Mouse (Mus musculus) cerebellum, adult 9-10 months (tissue): ENCODE measurements around the gene Ifnk.

Source experiments
- DNase-seq: peaks from one replicate; pipeline ENCODE4 v3.0.0; 2022

The Ifnk gene

DNA sequence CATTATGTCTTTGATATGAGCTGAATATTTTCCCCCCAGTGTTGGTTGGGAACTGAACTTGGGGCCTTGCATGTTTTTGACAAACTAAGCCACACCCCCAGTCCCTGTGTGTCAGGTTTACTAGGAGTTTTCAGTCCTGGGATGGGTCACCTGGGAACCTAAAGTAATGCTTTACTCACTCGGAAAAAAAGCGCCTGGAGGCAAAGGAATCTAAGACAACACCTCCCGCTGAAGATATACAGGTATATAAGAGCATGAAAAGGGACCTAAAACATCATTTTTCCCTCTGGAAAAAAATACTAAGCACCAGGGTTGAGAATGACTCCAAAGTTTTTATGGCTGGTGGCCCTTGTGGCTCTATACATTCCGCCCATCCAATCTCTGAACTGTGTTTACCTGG lies at the start of gene Ifnk:
Gene Ifnk, plus strand, starts transcription at position 301 of the 400 bp plus-strand sequence.
- no peak for DNase-seq

DNA sequence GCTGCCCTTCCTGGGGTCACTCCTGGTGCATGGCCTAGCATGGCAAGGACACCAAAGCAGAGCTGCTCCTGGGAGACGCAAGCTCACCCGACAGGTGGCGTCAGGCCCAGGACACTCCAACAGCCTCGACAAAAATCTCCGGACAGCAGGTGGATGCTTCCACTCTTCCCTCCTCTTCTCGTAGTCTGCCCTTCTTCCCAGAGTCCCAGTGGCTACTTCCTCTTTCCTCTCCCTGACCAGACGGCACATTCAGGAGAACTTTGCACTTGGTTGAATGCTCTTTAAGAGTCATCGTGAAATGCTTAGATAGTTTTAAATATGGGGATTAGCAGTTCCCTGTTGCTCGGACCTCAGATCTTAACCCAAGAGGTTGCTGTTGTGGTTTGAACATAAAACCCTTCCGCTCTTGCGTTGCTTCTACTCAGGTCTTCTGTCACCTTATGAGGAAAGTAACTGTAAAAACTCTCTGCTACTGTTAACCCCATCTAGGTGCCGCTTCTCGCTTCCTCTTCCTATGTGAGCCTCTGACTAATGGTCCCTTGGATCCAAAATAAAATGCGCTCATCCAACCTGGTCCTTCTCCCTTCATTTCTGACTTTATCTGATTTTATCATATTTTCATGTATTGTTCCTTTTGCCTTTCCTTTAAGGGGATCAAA lies 46.6 kb upstream of the Ifnk start:
- DNase-seq: no peak

DNA sequence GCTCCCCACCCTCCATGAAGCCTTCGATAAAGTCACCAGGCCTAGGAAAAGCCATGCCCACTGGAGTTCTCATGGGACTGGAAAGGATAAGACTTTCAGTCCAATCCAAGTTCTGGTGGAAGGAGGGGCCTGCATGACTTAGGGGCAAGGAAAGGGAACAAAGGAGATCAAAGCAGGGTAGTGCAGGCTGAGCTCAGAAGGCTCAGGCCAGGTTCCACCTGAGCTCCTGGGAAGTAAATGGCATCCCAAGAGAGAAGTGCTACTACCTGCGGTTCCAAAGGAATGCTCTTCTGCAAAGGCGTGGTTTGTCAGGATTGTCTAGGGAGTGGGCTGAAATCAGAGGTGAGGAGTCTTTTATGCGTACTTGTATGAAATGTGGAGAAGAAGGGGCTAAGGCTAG lies 39.4 kb upstream of the Ifnk start:
- DNase-seq: no peak

DNA sequence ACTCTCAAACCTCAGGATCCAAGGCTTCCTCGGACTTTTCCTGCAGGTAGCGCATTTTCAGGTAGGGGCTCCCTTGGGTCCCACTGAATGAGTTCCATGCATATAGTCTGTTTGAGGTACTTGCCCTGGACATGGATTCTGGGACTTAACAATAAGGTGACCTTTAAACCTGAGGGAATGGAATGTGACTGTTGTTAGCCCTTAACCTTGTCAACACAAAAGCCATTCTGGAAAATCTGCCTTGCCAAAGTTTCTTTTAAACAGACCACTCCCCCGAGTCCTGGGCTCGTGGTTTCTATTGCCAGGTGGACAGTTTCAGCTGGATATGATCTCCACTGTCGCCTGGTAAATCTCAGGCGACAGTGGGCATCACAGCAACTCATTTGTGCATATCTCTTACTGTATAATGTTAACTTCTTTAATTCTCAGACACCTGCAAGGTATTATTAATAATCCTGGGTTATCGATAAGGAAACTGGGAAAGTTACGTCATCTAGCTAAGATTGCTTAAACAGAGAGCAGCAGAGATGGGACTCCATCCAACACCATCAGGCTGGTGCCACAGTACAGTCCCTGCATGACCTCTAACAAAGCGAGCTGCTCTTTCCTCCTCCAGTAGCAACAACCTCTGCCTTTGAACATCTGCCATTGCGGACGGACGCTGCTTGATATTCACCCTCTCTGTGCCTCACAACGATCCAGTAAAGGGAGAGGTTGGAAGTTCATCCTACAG lies 38.2 kb upstream of the Ifnk start:
- DNase-seq: no peak

DNA sequence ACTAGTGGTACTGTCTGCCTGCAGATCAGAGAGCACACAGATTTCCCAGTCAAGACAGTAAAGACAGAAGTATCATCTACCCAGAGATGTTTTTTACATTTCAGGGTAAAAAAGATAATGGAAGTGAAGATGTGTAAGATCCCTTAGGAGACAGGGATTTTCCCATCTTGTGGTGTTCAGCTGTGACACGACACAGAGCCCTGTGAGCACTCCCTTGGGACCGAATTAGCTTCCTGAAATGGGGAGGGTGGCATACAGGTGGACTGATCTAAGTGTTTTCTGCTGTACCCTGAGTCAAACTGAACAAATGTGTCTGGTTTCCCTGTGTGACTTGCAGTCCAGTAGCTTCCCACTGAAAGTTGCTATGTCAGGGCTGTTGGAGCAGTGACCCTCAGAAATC lies 36.9 kb upstream of the Ifnk start:
- DNase-seq: no peak

GRCm38 (mm10) chr4:35115933-35116332 lies 35.9 kb upstream of the Ifnk start:
- no peak for DNase-seq

DNA sequence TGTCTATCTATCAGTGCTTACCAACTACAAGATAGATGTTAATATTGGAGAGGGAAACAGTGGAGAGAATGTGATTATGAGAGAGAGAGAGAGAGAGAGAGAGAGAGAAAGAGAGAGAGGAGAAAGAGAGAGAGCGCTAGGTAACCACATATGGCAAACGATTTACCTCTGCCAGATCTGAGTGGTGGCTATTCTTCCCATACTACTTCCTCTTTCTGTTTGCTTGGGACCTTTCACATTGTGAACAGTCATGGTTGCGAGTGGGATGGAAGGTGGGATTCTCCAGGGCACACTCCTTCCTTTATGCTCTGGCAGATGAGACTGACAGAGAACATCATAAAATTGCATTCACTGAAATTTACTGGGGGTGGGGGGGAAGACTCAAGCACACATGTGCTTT lies 34.7 kb upstream of the Ifnk start:
- DNase-seq: no peak

- no peak for DNase-seq
Measured at GRCm38 (mm10) chr4:35118851-35119250, 33.0 kb upstream of the Ifnk start.

DNA sequence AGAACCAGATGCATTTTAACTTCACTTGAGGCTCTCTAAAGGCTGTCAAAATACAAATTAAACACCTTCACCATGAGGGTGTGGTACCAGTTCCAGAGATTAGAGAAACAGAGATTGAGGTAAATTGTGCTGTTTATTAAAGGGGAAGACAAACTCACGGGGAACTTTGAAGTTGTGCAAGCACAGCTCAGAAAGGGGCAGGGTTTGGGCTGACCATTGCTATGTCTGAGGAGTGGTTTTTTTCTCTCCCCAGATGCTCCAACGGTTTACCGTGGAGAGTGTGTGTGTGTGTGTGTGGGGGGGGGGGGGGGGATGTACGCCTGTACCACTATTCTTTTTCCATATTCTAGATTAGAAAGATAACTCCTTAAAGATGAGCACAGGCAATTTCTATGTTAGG lies 31.7 kb upstream of the Ifnk start:
- no peak for DNase-seq

DNA sequence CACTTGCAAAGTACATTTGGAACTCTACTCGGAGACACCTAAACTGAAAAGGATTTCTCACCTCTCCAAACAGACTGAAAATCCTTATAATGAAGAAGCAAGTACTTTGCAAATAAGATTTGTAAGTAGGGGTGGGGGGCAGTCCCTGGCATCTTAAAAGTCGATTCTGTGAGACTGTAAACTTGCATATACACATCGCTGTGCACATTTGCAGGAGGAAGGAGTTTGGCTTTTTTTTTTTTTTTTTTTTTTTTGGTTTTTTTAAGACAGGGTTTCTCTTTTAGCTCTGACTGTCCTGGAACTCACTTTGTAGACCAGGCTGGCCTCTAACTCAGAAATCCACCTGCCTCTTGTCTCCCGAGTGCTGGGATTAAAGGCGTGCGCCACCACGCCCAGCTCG lies 31.3 kb upstream of the Ifnk start:
- DNase-seq: no peak

DNA sequence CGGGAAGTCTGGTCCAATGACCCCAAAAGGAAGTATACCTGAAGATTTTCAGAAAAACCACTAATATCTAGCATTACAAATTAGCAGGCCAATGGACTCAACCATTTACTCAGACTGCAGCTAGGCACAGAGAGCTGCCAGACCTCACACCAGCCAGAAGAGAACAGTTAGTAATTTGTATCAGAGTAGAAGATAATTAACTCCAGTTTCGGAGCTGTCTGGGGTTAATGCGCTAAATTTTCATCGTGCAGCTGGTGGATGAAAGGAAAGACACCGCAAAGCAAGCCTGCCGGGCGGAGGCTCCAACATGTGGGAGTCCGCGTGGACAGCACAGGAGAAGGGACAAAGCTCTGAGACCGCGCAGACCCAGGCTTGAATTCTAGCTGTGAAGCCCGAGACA lies 30.8 kb upstream of the Ifnk start:
- no peak for DNase-seq

- DNase-seq: no peak
Measured at GRCm38 (mm10) chr4:35123087-35123486, 28.8 kb upstream of the Ifnk start.

GRCm38 (mm10) chr4:35124027-35124426 lies 27.8 kb upstream of the Ifnk start:
- no peak for DNase-seq

DNA sequence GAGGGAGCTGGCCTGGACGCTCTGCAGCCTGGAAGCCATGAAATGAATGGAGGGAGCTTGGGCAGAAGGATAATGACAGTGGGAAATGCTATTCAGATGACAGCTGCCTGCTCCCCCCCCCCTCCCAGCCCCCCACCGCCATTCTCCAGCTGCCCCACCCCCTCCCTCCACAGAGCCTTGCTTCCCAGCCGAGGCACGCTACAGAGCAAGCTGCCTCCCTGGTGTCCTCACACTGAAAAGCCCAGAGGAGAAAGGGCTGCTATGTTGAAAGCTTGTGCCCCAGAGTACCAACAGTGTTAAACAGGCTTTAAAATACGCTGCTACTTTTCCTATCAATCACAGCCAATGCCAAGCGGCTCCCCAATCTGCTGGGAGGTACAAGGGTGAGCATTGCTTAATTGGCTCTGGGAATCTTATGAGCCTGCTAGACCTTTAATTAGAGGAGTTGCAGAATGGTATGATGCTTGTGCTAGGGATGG lies 26.5 kb upstream of the Ifnk start:
- no peak for DNase-seq

DNA sequence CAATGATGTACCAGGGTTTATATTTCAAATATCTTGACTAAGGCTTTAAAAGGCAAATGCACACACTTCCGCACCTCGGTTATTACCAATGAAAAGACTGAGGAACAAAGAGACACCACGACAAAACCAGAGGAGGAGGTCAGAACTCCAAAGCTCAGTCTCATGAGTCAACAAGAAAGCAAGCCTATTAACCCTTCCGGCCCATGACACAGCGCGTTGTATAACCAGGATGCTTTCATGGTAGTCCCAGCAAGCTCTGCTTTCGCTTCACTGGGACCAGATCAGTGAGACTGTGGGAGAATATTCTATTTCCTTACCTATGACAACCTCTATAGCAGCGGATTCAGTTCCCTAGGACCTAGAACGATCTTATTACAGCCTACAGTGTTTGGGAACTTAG lies 25.1 kb upstream of the Ifnk start:
- no peak for DNase-seq

- no peak for DNase-seq
Measured at GRCm38 (mm10) chr4:35127759-35128158, 24.1 kb upstream of the Ifnk start.

- no peak for DNase-seq
Measured at GRCm38 (mm10) chr4:35130411-35130948, 21.4 kb upstream of the Ifnk start.

DNA sequence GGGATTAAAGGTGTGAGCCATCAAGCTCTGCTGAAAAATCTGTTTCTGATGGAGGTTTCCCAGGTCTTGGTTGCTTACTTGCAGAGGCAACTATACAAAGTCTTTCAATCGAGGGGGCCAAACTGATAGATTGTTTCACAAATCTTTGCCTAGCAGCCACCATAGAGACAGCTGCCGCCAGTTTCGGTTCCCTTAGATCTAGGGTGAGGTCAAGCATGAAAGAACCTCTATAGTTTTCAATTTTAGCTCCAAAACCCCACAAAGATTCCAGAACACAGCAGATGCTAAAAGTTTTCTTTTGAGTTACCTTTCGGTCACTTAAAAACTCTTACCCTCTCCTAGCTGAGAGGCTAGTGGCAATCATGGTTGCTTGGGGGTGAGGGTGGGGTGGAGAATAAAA lies 20.3 kb upstream of the Ifnk start:
- DNase-seq: no peak

DNA sequence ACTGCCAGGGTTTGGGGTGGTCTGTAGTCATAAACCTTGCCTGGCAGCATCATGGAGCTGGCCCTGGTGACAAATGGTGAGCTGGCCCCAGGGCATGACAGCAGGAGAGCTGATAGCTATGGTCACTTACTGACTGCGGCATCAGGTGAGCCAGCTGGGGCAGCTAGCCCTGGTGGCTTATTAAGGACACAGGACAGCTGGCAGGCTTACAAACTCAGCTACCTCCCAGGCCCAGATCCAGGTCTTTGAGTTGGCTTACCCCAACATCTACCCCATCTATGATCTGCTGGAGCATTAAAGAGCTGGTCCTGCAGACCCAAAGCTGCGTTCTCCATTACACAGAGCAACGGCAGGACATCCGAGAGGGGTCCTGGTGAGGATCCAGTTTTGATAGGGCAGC lies 18.4 kb upstream of the Ifnk start:
- DNase-seq: no peak

- DNase-seq: no peak
Measured at GRCm38 (mm10) chr4:35134846-35135611, 16.8 kb upstream of the Ifnk start.

GRCm38 (mm10) chr4:35135806-35136205 lies 16.1 kb upstream of the Ifnk start:
- no peak for DNase-seq

DNA sequence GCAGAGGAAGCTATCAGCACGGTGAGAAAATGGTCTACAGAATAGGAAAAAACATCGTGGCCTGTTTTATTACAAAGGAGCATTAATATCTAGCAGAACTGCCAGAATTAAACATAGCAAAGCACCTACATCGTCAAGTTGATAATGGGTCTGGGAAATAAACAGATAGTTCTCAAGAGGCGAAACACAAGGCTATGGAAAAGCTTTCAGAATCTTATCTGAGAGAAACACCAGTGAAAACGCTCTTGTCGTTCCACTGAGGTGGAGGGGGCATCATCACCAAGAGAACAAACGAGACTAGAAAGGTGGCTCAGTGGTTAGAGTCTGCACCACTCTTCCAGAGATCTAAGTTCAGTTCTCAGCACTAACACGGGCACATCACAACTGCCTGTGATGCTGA lies 14.9 kb upstream of the Ifnk start:
- no peak for DNase-seq

- DNase-seq: no peak
Measured at GRCm38 (mm10) chr4:35138077-35138476, 13.8 kb upstream of the Ifnk start.

DNA sequence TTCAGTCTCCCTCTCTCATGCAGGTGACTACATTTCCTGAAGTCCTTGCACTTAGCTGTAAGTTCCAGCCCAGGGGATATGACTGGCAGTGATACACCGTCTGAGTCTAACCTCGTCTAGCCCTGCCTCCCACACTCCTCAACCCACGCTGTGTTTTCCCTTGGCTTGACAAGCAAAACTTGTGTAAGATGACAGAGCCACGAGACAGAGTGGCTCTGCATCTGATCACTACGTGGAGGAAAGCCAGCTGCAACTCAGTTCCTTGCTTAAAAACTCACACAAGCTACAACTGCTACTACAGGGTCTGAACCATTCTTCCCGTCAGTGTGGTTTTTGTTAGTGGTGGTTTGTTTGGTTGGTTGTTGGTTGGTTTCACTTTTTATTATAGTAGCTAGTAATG lies 11.5 kb upstream of the Ifnk start:
- no peak for DNase-seq
